Mouse (Mus musculus) liver, embryonic 14.5 days (tissue): ENCODE measurements around the gene Pdcd2.

Experiments
- CTCF ChIP-seq: IDR thresholded peaks from 2 replicates; pipeline ENCODE4 v1.5.1; 2016; ENCODE audit warnings: antibody characterized with exemption, low read depth, control low read depth
- EP300 ChIP-seq: IDR thresholded peaks from 2 replicates; pipeline ENCODE4 v1.6.1; 2016; ENCODE audit warnings: antibody characterized with exemption, low read depth

- TF ChIP-seq CTCF (no peak), EP300 (0 out of 2 replicates have a peak, but pooled peaks have one; percentile 21)
These were observed 27.3 kb downstream of the Pdcd2 start, which contains the start of the genes Psmb1 and Tbp for GRCm38 (mm10) chr17:15499656-15500394.
